Mouse (Mus musculus): ENCODE data around the gene Osbpl5. TPM values are rescaled to one million over a fixed set of nuclear protein-coding genes. Genes with fewer than 3 reads are reported as not detected.
"Not testable (repeated sequence)": the region's sequence is repeated elsewhere in the genome, so short reads cannot be mapped to it uniquely, and the experiment has no call there.

The Osbpl5 gene
- polyA plus RNA-seq, 1 experiment from 2014 or later: 50.0 TPM

DNA sequence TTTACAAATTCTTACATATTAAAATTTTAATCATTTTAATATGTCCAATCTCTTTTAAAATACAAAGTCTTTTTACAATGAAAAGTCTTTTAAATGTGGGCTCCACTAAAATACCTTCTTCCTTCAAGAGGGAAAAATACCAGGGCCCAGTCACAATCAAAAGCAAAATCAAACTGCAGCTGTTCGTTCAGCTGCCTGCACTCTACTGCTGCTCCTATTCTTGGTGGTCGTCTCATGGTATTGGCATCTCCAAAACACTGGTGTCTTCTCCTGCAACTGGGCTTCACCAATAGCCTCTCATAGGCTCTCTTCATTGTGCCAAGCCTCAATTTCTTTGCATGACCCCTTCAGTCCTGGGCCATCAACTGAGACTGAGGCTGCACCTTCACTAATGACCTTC lies 93.3 kb downstream of the Osbpl5 start:
- no peak for TF ChIP-seq CTCF (IDR thresholded peaks at IDR 0.05)
- CTCF ChIA-PET: interaction anchor here (1.1 to 2.0 kb wide), 2 partner anchors 11 to 25 kb away, joined by 3 to 6 read pairs; no protein-coding TSS in a partner anchor
- ATAC-seq (no peak), DNase-seq (ENCODE audit: low read depth, low spot score) (no peak)
- POLR2A ChIA-PET: interaction anchor here (1.5 kb wide), 1 partner anchor 14 kb away, joined by 4 read pairs; the partner anchor contains the start of gene Tnfrsf22
- in situ Hi-C loops (cut with MboI; ENCODE audit: low pct_unique_long_range_greater_than_20kb): no loop called here
- no peaks in the 10 kb centered on the region for H3K27me3 ChIP-seq

DNA sequence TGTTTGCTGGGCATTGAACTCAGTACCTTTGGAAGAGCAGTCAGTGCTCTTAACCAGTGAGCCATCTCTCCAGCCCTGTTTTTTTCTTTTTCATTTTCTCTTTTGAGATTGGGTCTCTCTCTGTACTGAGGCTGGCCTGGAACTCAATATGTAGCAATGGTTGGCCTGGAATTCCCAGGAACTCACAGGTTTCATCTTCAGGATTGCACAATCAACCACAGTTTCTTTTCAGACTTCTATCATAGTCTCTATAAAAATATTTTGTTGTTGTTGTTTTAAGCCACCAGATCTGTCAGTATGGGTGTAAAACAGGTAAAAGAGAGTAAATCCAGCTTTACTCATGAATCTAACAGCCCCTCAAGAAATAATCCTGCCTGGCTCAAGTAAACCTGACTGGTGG lies 96.0 kb downstream of the Osbpl5 start:
- DNase-seq (ENCODE audit: low read depth, low spot score): no peak
- no peak for TF ChIP-seq CTCF (IDR thresholded peaks at IDR 0.05)
- peak; percentile 40 for ATAC-seq
- ChIA-PET CTCF (interaction anchor here (1.1 to 1.6 kb wide), 3 partner anchors 9 to 31 kb away, joined by 3 to 6 read pairs (median 4); no protein-coding TSS in a partner anchor), POLR2A (no interaction called here)
- no peaks in the 10 kb centered on the region for H3K27me3 ChIP-seq
- in situ Hi-C loops (cut with MboI; ENCODE audit: low pct_unique_long_range_greater_than_20kb): no loop called here

GRCm38 (mm10) chr7:143649769-143650346 lies 106.9 kb downstream of the Osbpl5 start:
- DNase-seq (ENCODE audit: low read depth, low spot score); ATAC-seq; in situ Hi-C loops (cut with MboI; ENCODE audit: low pct_unique_long_range_greater_than_20kb); H3K27me3 ChIP-seq; CTCF ChIA-PET: not testable (repeated sequence)
- POLR2A ChIA-PET: interaction anchor here (1.2 kb wide), 1 partner anchor 14 kb away, joined by 4 read pairs; no protein-coding TSS in a partner anchor

GRCm38 (mm10) chr7:143649034-143649768 lies 107.6 kb downstream of the Osbpl5 start, which contains the start of gene Tnfrsf22:
Gene Tnfrsf22 (minus strand): TSS chr7:143649661.
- in situ Hi-C loops (cut with MboI; ENCODE audit: low pct_unique_long_range_greater_than_20kb): no loop called here
- DNase-seq (ENCODE audit: low read depth, low spot score) (no peak), ATAC-seq (peak; percentile 94)
- CTCF ChIA-PET: no interaction called here
- POLR2A ChIA-PET: interaction anchor here (1.2 kb wide), 1 partner anchor 15 kb away, joined by 4 read pairs; no protein-coding TSS in a partner anchor
- no peaks in the 10 kb centered on the region for H3K27me3 ChIP-seq
- no peak for TF ChIP-seq CTCF (IDR thresholded peaks at IDR 0.05)

DNA sequence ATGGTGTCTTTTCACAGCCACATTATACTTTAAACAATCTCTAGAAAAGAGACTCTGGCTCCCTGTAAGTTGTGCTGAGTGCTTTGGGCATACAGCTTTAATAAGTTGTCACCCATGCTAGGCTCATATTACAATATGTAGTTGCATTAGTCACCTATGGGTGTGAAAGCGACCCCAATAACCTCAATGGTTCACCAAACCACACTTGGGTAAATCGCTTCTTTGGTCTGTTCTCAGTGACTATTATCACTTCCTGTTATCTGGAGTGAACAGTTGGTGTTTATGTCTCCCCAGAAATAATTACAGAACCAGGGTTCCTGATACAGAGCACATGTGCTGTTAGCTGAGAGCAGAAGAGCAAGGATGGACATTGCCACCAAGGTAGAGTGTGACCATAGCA lies 112.8 kb downstream of the Osbpl5 start:
- POLR2A ChIA-PET; H3K27me3 ChIP-seq; ATAC-seq; DNase-seq (ENCODE audit: low read depth, low spot score); in situ Hi-C loops (cut with MboI; ENCODE audit: low pct_unique_long_range_greater_than_20kb): not testable (repeated sequence)
- CTCF ChIA-PET: interaction anchor here (2.1 kb wide), 1 partner anchor 18 kb away, joined by 6 read pairs; no protein-coding TSS in a partner anchor

Other genes with a start within 250 kb of the Osbpl5 start
- gene Nap1l4, start 207.9 kb downstream of the Osbpl5 start, polyA plus RNA-seq (2021): 127 TPM
- 81.5 TPM for gene Cars, start 156.9 kb downstream of the Osbpl5 start, polyA plus RNA-seq (2021)
- gene Tnfrsf26, start 128.3 kb downstream of the Osbpl5 start, polyA plus RNA-seq (2021): 0.06 TPM
- gene Tnfrsf22, start 107.3 kb downstream of the Osbpl5 start, polyA plus RNA-seq (2021): 39.1 TPM
- 20.6 TPM for gene Tnfrsf23, start 71.1 kb downstream of the Osbpl5 start, polyA plus RNA-seq (2021)
- not detected for gene Mrgprg, start 10.0 kb upstream of the Osbpl5 start, polyA plus RNA-seq (2021)
- gene Mrgpre, start 27.5 kb upstream of the Osbpl5 start, polyA plus RNA-seq (2021): 5.1 TPM
- 23.5 TPM for gene Nadsyn1, start 65.9 kb upstream of the Osbpl5 start, polyA plus RNA-seq (2021)
- gene Dhcr7, start 66.2 kb upstream of the Osbpl5 start, polyA plus RNA-seq (2021): 45.7 TPM
- not detected for gene Gm498, start 109.9 kb upstream of the Osbpl5 start, polyA plus RNA-seq (2021)
- 7.4 TPM for gene Shank2, start 244.9 kb upstream of the Osbpl5 start, polyA plus RNA-seq (2021)

All from Patski (cell line).